Mouse (Mus musculus): ENCODE results near the gene Mrpl12. TPM values are rescaled to one million over a fixed set of nuclear protein-coding genes. Genes with fewer than 3 reads are reported as not detected.

The Mrpl12 gene
- total and polyA plus RNA-seq, 3 experiments = 60.3 to 363 (median 267) TPM

GRCm38 (mm10) chr11:120464365-120464764 is 20.0 kb upstream of the Mrpl12 start:
- Histone ChIP-seq H3K4me2 (ENCODE audit: insufficient read depth, low read depth, poor library complexity, severe bottlenecking) (no peak overlapping the region), H3K9me3 (replicated peaks; ENCODE audit: low read length) (no peaks in the 10 kb centered on the region), H3K27me3 (replicated peaks) (no peaks in the 10 kb centered on the region), H3K79me2 (replicated peaks; ENCODE audit: control insufficient read depth, extremely low read depth, insufficient read depth, poor library complexity, severe bottlenecking) (peaks cover 37% of the 10 kb centered on the region), H3K27ac (ENCODE audit: insufficient read depth, low read depth) (no peak overlapping the region), H3K36me3 (replicated peaks in 1 of 2; ENCODE audit: control insufficient read depth in 1 of 2, insufficient read depth in 1 of 2, low read length in 1 of 2) (peaks cover 49 to 74% of the 10 kb centered on the region in 2 experiments), H3K9ac (ENCODE audit: insufficient read depth, low read depth) (no peak overlapping the region), H3K4me1 (ENCODE audit: control insufficient read depth in 1 of 2, insufficient read depth in 2 of 2) (peaks cover 9 to 40% of the 10 kb centered on the region in 2 experiments; a peak in 3 of 4 replicates), H3K4me3 (replicated peaks in 1 of 3; ENCODE audit: low read depth in 2 of 3, low read length in 2 of 3, poor library complexity in 1 of 3) (no peak overlapping the region)
- in situ Hi-C loops (cut with MboI; ENCODE audit: low pct_ligation_motif_present, low pct_unique_long_range_greater_than_20kb, low sequenced_read_pairs) = no loop called here
- DNase-seq (ENCODE audit: extremely low read depth) = no peak
- TF ChIP-seq POLR2AphosphoS2 (IDR thresholded peaks at IDR 0.05; ENCODE audit: low read depth, low read length) (peak; percentile 85), PAX5 (IDR thresholded peaks at IDR 0.05; ENCODE audit: low read length) (no peak), BHLHE40 (IDR thresholded peaks at IDR 0.05; ENCODE audit: low read depth, low read length) (no peak), MYC (IDR thresholded peaks at IDR 0.05; ENCODE audit: low read depth, low read length) (no peak), JUND (conservative IDR thresholded peaks at IDR 0.05; ENCODE audit: low read depth, low read length) (no peak), POLR2A (IDR thresholded peaks at IDR 0.05; ENCODE audit: low read depth, low read length) (no peak), GABPA (IDR thresholded peaks at IDR 0.05; ENCODE audit: insufficient replicate concordance, low read depth, low read length) (no peak), UBTF (IDR thresholded peaks at IDR 0.05; ENCODE audit: low read depth, low read length) (no peak), CHD2 (IDR thresholded peaks at IDR 0.05; ENCODE audit: low read length) (peak; percentile 47; the same call in 1 of the 2 replicates), ZMIZ1 (IDR thresholded peaks at IDR 0.05; ENCODE audit: low read depth, low read length) (peak; percentile 82)
- dilution Hi-C loops (cut with MboI; ENCODE audit: extremely low pct_ligation_motif_present, extremely low pct_unique_long_range_greater_than_20kb, low sequenced_read_pairs) = no loop called here

- no peak for DNase-seq (ENCODE audit: extremely low read depth)
- H3K4me3 ChIP-seq (replicated peaks in 1 of 3; ENCODE audit: low read depth in 2 of 3, low read length in 2 of 3, poor library complexity in 1 of 3) = no peak overlapping the region
- no peaks in the 10 kb centered on the region for H3K27me3 ChIP-seq (replicated peaks)
- dilution Hi-C loops (cut with MboI; ENCODE audit: extremely low pct_ligation_motif_present, extremely low pct_unique_long_range_greater_than_20kb, low sequenced_read_pairs) = no loop called here
- peaks cover 28% of the 10 kb centered on the region for H3K79me2 ChIP-seq (replicated peaks; ENCODE audit: control insufficient read depth, extremely low read depth, insufficient read depth, poor library complexity, severe bottlenecking)
- H3K27ac ChIP-seq (ENCODE audit: insufficient read depth, low read depth) = no peak overlapping the region
- H3K9ac ChIP-seq (ENCODE audit: insufficient read depth, low read depth) = no peak overlapping the region
- no peaks in the 10 kb centered on the region for H3K9me3 ChIP-seq (replicated peaks; ENCODE audit: low read length)
- TF ChIP-seq ZC3H11A (IDR thresholded peaks at IDR 0.05; ENCODE audit: low read depth, low read length) = no peak
- no peak for TF ChIP-seq SIN3A (IDR thresholded peaks at IDR 0.05; ENCODE audit: low read length)
- TF ChIP-seq ZKSCAN1 (IDR thresholded peaks at IDR 0.05; ENCODE audit: borderline replicate concordance, low read depth, low read length) = no peak
- no peak for TF ChIP-seq MEF2A (IDR thresholded peaks at IDR 0.05; ENCODE audit: borderline replicate concordance, low read depth, low read length)
- TF ChIP-seq NELFE (IDR thresholded peaks at IDR 0.05; ENCODE audit: low read depth, low read length) = no peak
- no peak for TF ChIP-seq RAD21 (IDR thresholded peaks at IDR 0.05; ENCODE audit: low read depth, low read length)
- TF ChIP-seq MAX (IDR thresholded peaks at IDR 0.05; ENCODE audit: low read length) = no peak
- no peak for TF ChIP-seq PAX5 (IDR thresholded peaks at IDR 0.05; ENCODE audit: low read length)
- TF ChIP-seq NRF1 (IDR thresholded peaks at IDR 0.05; ENCODE audit: low read depth, low read length) = no peak
- TF ChIP-seq ETS1 (conservative IDR thresholded peaks at IDR 0.05; ENCODE audit: low read depth, low read length) = no peak
- no peak for TF ChIP-seq RCOR1 (conservative IDR thresholded peaks at IDR 0.05; ENCODE audit: low read depth, low read length)
- TF ChIP-seq POLR2A (IDR thresholded peaks at IDR 0.05; ENCODE audit: low read depth, low read length) = no peak
- TF ChIP-seq USF1 (IDR thresholded peaks at IDR 0.05; ENCODE audit: low read depth, low read length) = no peak
- TF ChIP-seq BHLHE40 (IDR thresholded peaks at IDR 0.05; ENCODE audit: low read depth, low read length) = no peak
- TF ChIP-seq E2F4 (IDR thresholded peaks at IDR 0.05; ENCODE audit: insufficient replicate concordance, low read depth, low read length) = no peak
- TF ChIP-seq ZNF384 (IDR thresholded peaks at IDR 0.05; ENCODE audit: low read depth, low read length) = no peak
- TF ChIP-seq IRF4 (IDR thresholded peaks at IDR 0.05; ENCODE audit: low read depth, low read length) = no peak
- TF ChIP-seq ELF1 (IDR thresholded peaks at IDR 0.05; ENCODE audit: low read depth, low read length) = no peak
- TF ChIP-seq EP300 (IDR thresholded peaks at IDR 0.05; ENCODE audit: low read length) = no peak
- in situ Hi-C loops (cut with MboI; ENCODE audit: low pct_ligation_motif_present, low pct_unique_long_range_greater_than_20kb, low sequenced_read_pairs) = no loop called here
- no peak overlapping the region for H3K4me2 ChIP-seq (ENCODE audit: insufficient read depth, low read depth, poor library complexity, severe bottlenecking)
- H3K4me1 ChIP-seq (ENCODE audit: control insufficient read depth in 1 of 2, insufficient read depth in 2 of 2) = peaks cover 5 to 34% of the 10 kb centered on the region in 2 experiments; a peak in 3 of 4 replicates
- H3K36me3 ChIP-seq (replicated peaks in 1 of 2; ENCODE audit: control insufficient read depth in 1 of 2, insufficient read depth in 1 of 2, low read length in 1 of 2) = peaks cover 50 to 76% of the 10 kb centered on the region in 2 experiments
Measured at GRCm38 (mm10) chr11:120465521-120465920, 18.9 kb upstream of the Mrpl12 start.
